Mouse (Mus musculus): ENCODE data around the gene Prkcb. TPM values are rescaled to one million over a fixed set of nuclear protein-coding genes. Genes with fewer than 3 reads are reported as not detected.
"Not testable (repeated sequence)": the region's sequence is repeated elsewhere in the genome, so short reads cannot be mapped to it uniquely, and the experiment has no call there.

Prkcb gene
- polyA plus RNA-seq (2014; fragmentation: Nextera tagmentation; extraction: Ambion mirVana), result 29.4 and 39.3 TPM in 2 replicates

DNA sequence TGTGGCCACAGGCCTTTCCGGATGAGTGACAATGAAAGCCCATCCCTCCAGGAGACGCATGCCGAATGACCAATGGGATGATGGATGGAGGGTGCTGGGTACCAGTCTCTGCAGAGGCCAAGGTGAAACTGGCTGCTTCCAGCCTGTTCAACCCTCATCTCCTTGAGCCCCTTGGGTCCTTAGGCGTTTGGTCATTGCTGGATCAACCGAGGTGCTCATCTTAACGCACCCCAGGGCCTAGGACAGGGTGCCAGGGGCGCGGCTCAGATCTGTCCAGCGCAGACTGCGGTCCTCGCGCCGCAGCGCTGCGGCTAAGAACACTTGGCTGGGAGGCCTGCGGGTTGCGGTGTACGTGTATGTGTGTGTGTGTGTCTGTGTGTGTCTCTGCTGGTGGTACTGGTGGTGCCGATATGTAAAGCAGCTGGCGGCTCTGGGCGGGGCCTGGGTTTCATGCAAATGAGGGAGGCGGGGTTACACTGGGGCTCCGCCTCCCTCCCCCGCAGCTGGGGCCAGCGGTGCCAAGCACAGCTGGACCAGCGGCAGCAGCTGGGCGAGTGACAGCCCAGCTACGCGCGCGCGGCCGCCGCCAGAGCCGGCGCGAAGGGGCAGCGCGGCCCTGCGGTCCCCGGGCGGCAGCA is at the start of gene Prkcb:
Gene Prkcb (plus strand): TSS at position 147 of the 638 bp plus-strand sequence.
- H3K9me3 ChIP-seq (replicated peaks; ENCODE audit: control insufficient read depth, low read length), result no peaks in the 10 kb centered on the region
- H3K27me3 ChIP-seq (replicated peaks; ENCODE audit: control insufficient read depth, insufficient read depth, low read length), result peaks cover 14% of the 10 kb centered on the region; the same call in 1 of the 2 replicates
- DNase-seq (ENCODE audit: low spot score), result peak; percentile 79
- peak; percentile 87 for ATAC-seq
- WGBS, result 5% methylated on average over 22 of the region's 42 CpGs
- H3K4me3 ChIP-seq (ENCODE audit: low read depth, low read length), result peak within 1 kb of the TSS; percentile 59
- H3K9ac ChIP-seq (ENCODE audit: low read length), result peak within 1 kb of the TSS; percentile 62
- no peak within 1 kb of the TSS for H3K27ac ChIP-seq (ENCODE audit: low read depth, low read length)
- H3K4me1 ChIP-seq (ENCODE audit: control insufficient read depth, insufficient read depth, low read length), result peaks cover 8% of the 10 kb centered on the region
- H3K4me2 ChIP-seq (ENCODE audit: low read length), result peak within 1 kb of the TSS; percentile 82
- H3K36me3 ChIP-seq (ENCODE audit: control insufficient read depth, insufficient read depth, low read length), result no peaks in the 10 kb centered on the region

- Histone ChIP-seq H3K36me3 (ENCODE audit: control insufficient read depth, insufficient read depth, low read length) (no peaks in the 10 kb centered on the region), H3K27ac (ENCODE audit: low read depth, low read length) (no peak overlapping the region), H3K27me3 (replicated peaks; ENCODE audit: control insufficient read depth, insufficient read depth, low read length) (no peaks in the 10 kb centered on the region), H3K4me1 (ENCODE audit: control insufficient read depth, insufficient read depth, low read length) (peaks cover 2% of the 10 kb centered on the region; the same call in 1 of the 2 replicates), H3K4me3 (ENCODE audit: low read depth, low read length) (no peak overlapping the region), H3K9ac (ENCODE audit: low read length) (no peak overlapping the region), H3K9me3 (replicated peaks; ENCODE audit: control insufficient read depth, low read length) (no peaks in the 10 kb centered on the region), H3K4me2 (ENCODE audit: low read length) (no peak overlapping the region)
- no peak for ATAC-seq
- no peak for DNase-seq (ENCODE audit: low spot score)
- 93% methylated on average over 2 of the region's 2 CpGs for WGBS
These were observed 49.6 kb upstream of the Prkcb start for GRCm38 (mm10) chr7:122238939-122239338.

GRCm38 (mm10) chr7:122240413-122241119 is 48.0 kb upstream of the Prkcb start:
- 79% methylated on average over 6 of the region's 6 CpGs for WGBS
- Histone ChIP-seq H3K4me3 (ENCODE audit: low read depth, low read length) (no peak overlapping the region), H3K36me3 (ENCODE audit: control insufficient read depth, insufficient read depth, low read length) (no peaks in the 10 kb centered on the region), H3K9me3 (replicated peaks; ENCODE audit: control insufficient read depth, low read length) (no peaks in the 10 kb centered on the region), H3K27ac (ENCODE audit: low read depth, low read length) (no peak overlapping the region), H3K4me1 (ENCODE audit: control insufficient read depth, insufficient read depth, low read length) (peaks cover 3% of the 10 kb centered on the region; the same call in 1 of the 2 replicates), H3K4me2 (ENCODE audit: low read length) (no peak overlapping the region), H3K9ac (ENCODE audit: low read length) (no peak overlapping the region), H3K27me3 (replicated peaks; ENCODE audit: control insufficient read depth, insufficient read depth, low read length) (no peaks in the 10 kb centered on the region)
- ATAC-seq (no peak), DNase-seq (ENCODE audit: low spot score) (no peak)

DNA sequence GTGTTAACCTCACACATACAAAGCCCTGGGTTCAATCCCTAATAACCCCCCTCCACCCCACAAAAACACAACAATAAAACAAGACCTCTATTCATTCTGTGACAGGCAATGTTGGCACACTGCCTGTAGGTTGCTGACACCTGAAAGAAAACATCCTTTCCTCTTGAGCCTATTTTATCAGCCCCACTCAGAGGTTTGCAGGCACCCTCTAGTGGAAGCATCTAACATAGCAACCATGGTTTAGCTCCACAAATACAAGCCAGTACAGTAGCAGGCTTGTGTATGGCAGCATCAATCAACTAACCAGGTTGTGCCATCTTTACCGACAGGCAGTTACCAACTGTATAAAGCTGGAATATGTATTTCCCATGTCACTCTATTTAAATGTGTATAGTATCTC is 46.3 kb upstream of the Prkcb start:
- peaks cover 3% of the 10 kb centered on the region; the same call in 1 of the 2 replicates for H3K4me1 ChIP-seq (ENCODE audit: control insufficient read depth, insufficient read depth, low read length)
- no peak overlapping the region for H3K4me2 ChIP-seq (ENCODE audit: low read length)
- H3K9ac ChIP-seq (ENCODE audit: low read length), result no peak overlapping the region
- DNase-seq (ENCODE audit: low spot score) (peak; percentile 81), ATAC-seq (peak; percentile 66; the same call in 1 of the 2 replicates)
- WGBS, result 48% methylated on average over 1 of the region's 1 CpGs
- H3K27me3 ChIP-seq (replicated peaks; ENCODE audit: control insufficient read depth, insufficient read depth, low read length), result no peaks in the 10 kb centered on the region
- H3K36me3 ChIP-seq (ENCODE audit: control insufficient read depth, insufficient read depth, low read length), result no peaks in the 10 kb centered on the region
- no peak overlapping the region for H3K27ac ChIP-seq (ENCODE audit: low read depth, low read length)
- H3K9me3 ChIP-seq (replicated peaks; ENCODE audit: control insufficient read depth, low read length), result no peaks in the 10 kb centered on the region
- H3K4me3 ChIP-seq (ENCODE audit: low read depth, low read length), result no peak overlapping the region

- DNase-seq (ENCODE audit: low spot score); H3K36me3 ChIP-seq (ENCODE audit: control insufficient read depth, insufficient read depth, low read length); ATAC-seq; H3K27ac ChIP-seq (ENCODE audit: low read depth, low read length); H3K4me2 ChIP-seq (ENCODE audit: low read length); H3K4me3 ChIP-seq (ENCODE audit: low read depth, low read length); H3K4me1 ChIP-seq (ENCODE audit: control insufficient read depth, insufficient read depth, low read length); H3K27me3 ChIP-seq (replicated peaks; ENCODE audit: control insufficient read depth, insufficient read depth, low read length); H3K9ac ChIP-seq (ENCODE audit: low read length); H3K9me3 ChIP-seq (replicated peaks; ENCODE audit: control insufficient read depth, low read length): not testable (repeated sequence)
These were observed 45.8 kb upstream of the Prkcb start for GRCm38 (mm10) chr7:122242744-122243143.

- no peak overlapping the region for H3K27ac ChIP-seq (ENCODE audit: low read depth, low read length)
- 9% methylated on average over 7 of the region's 7 CpGs for WGBS
- DNase-seq (ENCODE audit: low spot score), result peak; percentile 49
These were observed 44.4 kb upstream of the Prkcb start for GRCm38 (mm10) chr7:122244166-122244565.

DNA sequence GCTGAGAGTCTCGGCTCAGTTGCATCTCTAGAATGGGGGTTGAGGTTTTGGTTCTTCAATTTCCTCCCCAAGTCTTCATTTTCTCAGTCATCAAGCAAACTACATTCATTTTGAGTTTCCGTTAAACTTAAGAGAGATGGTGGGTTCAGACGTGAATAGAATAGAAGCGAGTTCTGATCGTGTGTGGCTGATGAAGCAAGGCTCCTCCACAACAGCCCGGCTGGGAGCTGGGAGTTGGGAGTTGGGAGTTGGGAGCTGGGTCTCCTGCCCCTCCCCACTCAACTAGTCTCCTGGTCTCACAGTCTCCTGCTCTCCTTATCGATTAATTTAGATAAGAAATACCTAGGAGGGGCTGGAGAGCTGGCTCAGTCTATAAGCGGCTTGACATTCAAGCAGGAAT is 44.0 kb upstream of the Prkcb start:
- no peaks in the 10 kb centered on the region for H3K36me3 ChIP-seq (ENCODE audit: control insufficient read depth, insufficient read depth, low read length)
- WGBS, result 22% methylated on average over 8 of the region's 8 CpGs
- no peaks in the 10 kb centered on the region for H3K9me3 ChIP-seq (replicated peaks; ENCODE audit: control insufficient read depth, low read length)
- peaks cover 3% of the 10 kb centered on the region; the same call in 1 of the 2 replicates for H3K4me1 ChIP-seq (ENCODE audit: control insufficient read depth, insufficient read depth, low read length)
- no peak overlapping the region for H3K4me3 ChIP-seq (ENCODE audit: low read depth, low read length)
- H3K4me2 ChIP-seq (ENCODE audit: low read length), result no peak overlapping the region
- peak; percentile 64 for ATAC-seq
- H3K27me3 ChIP-seq (replicated peaks; ENCODE audit: control insufficient read depth, insufficient read depth, low read length), result no peaks in the 10 kb centered on the region
- DNase-seq (ENCODE audit: low spot score), result peak; percentile 38
- H3K9ac ChIP-seq (ENCODE audit: low read length), result no peak overlapping the region
- H3K27ac ChIP-seq (ENCODE audit: low read depth, low read length), result no peak overlapping the region

More at GRCm38 (mm10) chr7:122244166-122244565, 44.4 kb upstream of the Prkcb start:
- Histone ChIP-seq H3K9ac (ENCODE audit: low read length) (no peak overlapping the region), H3K4me1 (ENCODE audit: control insufficient read depth, insufficient read depth, low read length) (peaks cover 3% of the 10 kb centered on the region; the same call in 1 of the 2 replicates), H3K9me3 (replicated peaks; ENCODE audit: control insufficient read depth, low read length) (no peaks in the 10 kb centered on the region), H3K4me3 (ENCODE audit: low read depth, low read length) (no peak overlapping the region), H3K4me2 (ENCODE audit: low read length) (0 out of 2 replicates have a peak overlapping the region, but pooled peaks have one; percentile 10), H3K27me3 (replicated peaks; ENCODE audit: control insufficient read depth, insufficient read depth, low read length) (no peaks in the 10 kb centered on the region), H3K36me3 (ENCODE audit: control insufficient read depth, insufficient read depth, low read length) (no peaks in the 10 kb centered on the region)
- peak; percentile 76 for ATAC-seq

DNA sequence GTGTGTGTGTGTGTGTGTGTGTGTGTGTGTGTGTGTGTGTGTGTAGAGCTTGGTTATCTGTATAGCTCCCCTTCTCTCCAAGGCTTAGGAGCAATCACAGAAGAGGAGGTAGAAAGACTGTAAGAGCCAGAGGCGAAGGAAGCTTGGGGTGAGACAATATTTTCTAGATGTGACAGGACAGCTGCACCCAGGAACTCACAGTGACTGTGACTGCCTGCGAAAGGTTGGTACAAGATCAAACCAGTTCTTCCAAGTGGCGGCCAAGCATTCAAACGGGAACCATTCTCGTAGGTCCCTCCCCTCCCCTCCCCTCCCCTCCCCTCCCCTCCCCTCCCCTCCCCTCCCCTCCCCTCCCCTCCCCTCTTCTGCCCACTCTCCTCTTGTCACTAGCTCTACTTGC is 42.6 kb upstream of the Prkcb start:
- H3K9me3 ChIP-seq (replicated peaks; ENCODE audit: control insufficient read depth, low read length), result no peaks in the 10 kb centered on the region
- H3K4me3 ChIP-seq (ENCODE audit: low read depth, low read length), result no peak overlapping the region
- H3K36me3 ChIP-seq (ENCODE audit: control insufficient read depth, insufficient read depth, low read length), result no peaks in the 10 kb centered on the region
- no peak for DNase-seq (ENCODE audit: low spot score)
- no peak overlapping the region for H3K27ac ChIP-seq (ENCODE audit: low read depth, low read length)
- no peak overlapping the region for H3K4me2 ChIP-seq (ENCODE audit: low read length)
- no peaks in the 10 kb centered on the region for H3K27me3 ChIP-seq (replicated peaks; ENCODE audit: control insufficient read depth, insufficient read depth, low read length)
- no peak for ATAC-seq
- no peak overlapping the region for H3K9ac ChIP-seq (ENCODE audit: low read length)
- H3K4me1 ChIP-seq (ENCODE audit: control insufficient read depth, insufficient read depth, low read length), result peaks cover 3% of the 10 kb centered on the region; the same call in 1 of the 2 replicates
- WGBS, result 43% methylated on average over 5 of the region's 5 CpGs

All from forebrain, embryonic 14.5 days (tissue).